Mouse (Mus musculus) liver, postnatal 0 days (tissue): Measurements from ENCODE around the gene Cfap161.

ENCODE experiments used
- CTCF ChIP-seq: sonication (generic); IDR thresholded peaks from 2 replicates; pipeline ENCODE4 v1.5.1; 2016; ENCODE audit warnings: antibody characterized with exemption, low read depth
- EP300 ChIP-seq: IDR thresholded peaks from 2 replicates; pipeline ENCODE4 v1.6.1; 2016; ENCODE audit warnings: antibody characterized with exemption, low read depth, mild to moderate bottlenecking

- TF ChIP-seq EP300: no peak
- no peak for TF ChIP-seq CTCF
Measured at GRCm38 (mm10) chr7:83745413-83746106, 49.1 kb downstream of the Cfap161 start, which contains the start of gene Il16.
